ENCODE assay signal across 8 mouse cellular contexts in genomic region chr4:84199181-84199656, GRCm38 (mm10).
DNase-seq lines count a peak whose midpoint lies in the region; ATAC-seq and TF ChIP-seq lines count a peak whose summit lies in the region.

No protein-coding gene starts in this region.

- no peak for TF ChIP-seq CTCF in stomach, postnatal 0 days (IDR thresholded peaks at IDR 0.05; ENCODE audit: low read depth)

- peak; percentile 58 to 64 for DNase-seq in heart, adult 18-20 months
- DNase-seq in heart, embryonic 10.5 days (ENCODE audit: low spot score) = no peak
- DNase-seq in stomach, postnatal 0 days (ENCODE audit: low spot score) = no peak
- peak; percentile 52 for DNase-seq in testis, postnatal 14 days (ENCODE audit: low spot score)
- no peak for DNase-seq in cerebellum, adult 18-20 months
- DNase-seq in embryo, embryonic 9.5 days (ENCODE audit: extremely low spot score) = no peak

- no peak overlapping the region for H3K27ac ChIP-seq in heart, embryonic 10.5 days
- H3K27ac ChIP-seq in stomach, embryonic 15.5 days = no peak overlapping the region
- H3K27ac ChIP-seq in stomach, postnatal 0 days (replicated peaks) = no peak overlapping the region
- H3K27ac ChIP-seq in intestine, embryonic 16.5 days (ENCODE audit: low read length) = no peak overlapping the region

- no peaks in the 10 kb centered on the region for H3K36me3 ChIP-seq in heart, embryonic 10.5 days
- no peaks in the 10 kb centered on the region for H3K36me3 ChIP-seq in stomach, embryonic 15.5 days
- H3K36me3 ChIP-seq in stomach, postnatal 0 days (ENCODE audit: control insufficient read depth, insufficient read depth, low read length) = no peaks in the 10 kb centered on the region
- H3K36me3 ChIP-seq in intestine, embryonic 16.5 days (ENCODE audit: control insufficient read depth, insufficient read depth, low read length) = no peaks in the 10 kb centered on the region

- H3K9me3 ChIP-seq in heart, embryonic 10.5 days = no peaks in the 10 kb centered on the region
- no peaks in the 10 kb centered on the region for H3K9me3 ChIP-seq in stomach, embryonic 15.5 days
- H3K9me3 ChIP-seq in stomach, postnatal 0 days (ENCODE audit: control insufficient read depth, low read length) = no peaks in the 10 kb centered on the region
- no peaks in the 10 kb centered on the region for H3K9me3 ChIP-seq in intestine, embryonic 16.5 days (ENCODE audit: control insufficient read depth, low read length)

- no peak overlapping the region for H3K9ac ChIP-seq in stomach, embryonic 15.5 days
- no peak overlapping the region for H3K9ac ChIP-seq in stomach, postnatal 0 days (ENCODE audit: low read length)
- no peak overlapping the region for H3K9ac ChIP-seq in intestine, embryonic 16.5 days (ENCODE audit: low read depth, low read length)

- ATAC-seq in stomach, embryonic 15.5 days (ENCODE audit: insufficient read depth, low FRiP score, low read depth) = peak; percentile 42; the same call in 1 of the 2 replicates
- no peak for ATAC-seq in stomach, postnatal 0 days (ENCODE audit: low FRiP score, low TSS enrichment)
- ATAC-seq in intestine, embryonic 16.5 days = peak; percentile 54; the same call in 1 of the 2 replicates

- no peak overlapping the region for H3K4me3 ChIP-seq in heart, embryonic 10.5 days
- H3K4me3 ChIP-seq in stomach, embryonic 15.5 days (replicated peaks) = no peak overlapping the region
- no peak overlapping the region for H3K4me3 ChIP-seq in stomach, postnatal 0 days (ENCODE audit: low read depth, low read length)
- H3K4me3 ChIP-seq in intestine, embryonic 16.5 days (ENCODE audit: low read length) = no peak overlapping the region

- H3K4me2 ChIP-seq in stomach, embryonic 15.5 days = no peak overlapping the region
- H3K4me2 ChIP-seq in stomach, postnatal 0 days (replicated peaks; ENCODE audit: low read depth) = no peak overlapping the region
- no peak overlapping the region for H3K4me2 ChIP-seq in intestine, embryonic 16.5 days (ENCODE audit: low read depth, low read length)

- peaks cover 22% of the 10 kb centered on the region; the same call in 1 of the 2 replicates for H3K4me1 ChIP-seq in heart, embryonic 10.5 days
- peaks cover 13% of the 10 kb centered on the region; the same call in 1 of the 2 replicates for H3K4me1 ChIP-seq in stomach, embryonic 15.5 days
- H3K4me1 ChIP-seq in stomach, postnatal 0 days (replicated peaks; ENCODE audit: control insufficient read depth, insufficient read depth) = no peaks in the 10 kb centered on the region
- H3K4me1 ChIP-seq in intestine, embryonic 16.5 days (ENCODE audit: control insufficient read depth, insufficient read depth, low read length) = peaks cover 4% of the 10 kb centered on the region

- WGBS in heart, embryonic 10.5 days = 51% methylated on average over 9 of the region's 9 CpGs
- 51% methylated on average over 9 of the region's 9 CpGs for WGBS in stomach, embryonic 15.5 days
- 55% methylated on average over 9 of the region's 9 CpGs for WGBS in stomach, postnatal 0 days
- WGBS in intestine, embryonic 16.5 days = 52% methylated on average over 9 of the region's 9 CpGs

- 0 out of 2 replicates have a peak, but pooled peaks cover 7% of the 10 kb centered on the region for H3K27me3 ChIP-seq in heart, embryonic 10.5 days (ENCODE audit: insufficient read depth, poor library complexity, severe bottlenecking)
- no peaks in the 10 kb centered on the region for H3K27me3 ChIP-seq in stomach, embryonic 15.5 days (replicated peaks)
- no peaks in the 10 kb centered on the region for H3K27me3 ChIP-seq in stomach, postnatal 0 days (ENCODE audit: control insufficient read depth, insufficient read depth, low read length)
- H3K27me3 ChIP-seq in intestine, embryonic 16.5 days (replicated peaks; ENCODE audit: control insufficient read depth, insufficient read depth, low read length) = no peaks in the 10 kb centered on the region

- no peak for TF ChIP-seq EP300 in stomach, postnatal 0 days (optimal IDR thresholded peaks at IDR 0.05)

Comparison
In these comparisons a context has a peak if more than half of its experiments do, and no peak if none do; other contexts are left out.
1. DNase-seq: peak in heart, adult 18-20 months (2 of 2) and testis, postnatal 14 days (single experiment); none in heart, embryonic 10.5 days (single experiment), stomach, postnatal 0 days (single experiment), cerebellum, adult 18-20 months (0 of 2) and embryo, embryonic 9.5 days (single experiment).